In the genomic region with DNA sequence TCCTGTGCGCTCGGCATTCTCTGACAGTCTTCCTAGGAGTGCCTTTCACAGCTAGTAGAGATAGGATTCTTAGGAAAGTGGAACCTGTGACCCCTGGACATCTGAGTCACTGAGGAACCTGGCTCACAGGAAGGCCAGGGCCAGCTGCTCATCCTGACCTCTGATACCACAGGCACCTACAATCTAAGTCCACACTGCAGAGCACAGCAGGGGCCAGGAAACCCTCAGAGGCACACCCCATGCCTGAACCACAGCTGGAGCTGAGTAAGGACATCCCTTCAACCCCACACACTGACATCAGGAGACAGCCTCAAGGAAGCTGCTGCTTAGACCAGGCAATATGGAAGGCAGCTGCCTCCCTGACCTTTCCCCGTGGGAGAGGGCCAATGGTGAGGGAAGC, we compare ENCODE assay signal across 13 mouse cellular contexts. TPM values are rescaled to one million over a fixed set of nuclear protein-coding genes. Genes with fewer than 3 reads are reported as not detected.
DNase-seq lines count a peak whose midpoint lies in the region; ATAC-seq and TF ChIP-seq lines count a peak whose summit lies in the region.
"Had no signal": no experiment of that assay in that cellular context is flagged by ENCODE, and none has a peak within 500 bp of the region (broad histone marks: within the 10 kb centered on the region; RNA-seq: fewer than 3 reads in every experiment).

No protein-coding gene starts in this region.

- peaks cover 64% of the 10 kb centered on the region for H3K36me3 ChIP-seq in embryonic facial prominence, embryonic 12.5 days
- H3K36me3 ChIP-seq in embryonic facial prominence, embryonic 10.5 days (replicated peaks): peaks cover 94% of the 10 kb centered on the region
- H3K36me3 ChIP-seq in lung, embryonic 14.5 days (ENCODE audit: insufficient read depth): peaks cover 79% of the 10 kb centered on the region
- H3K36me3 ChIP-seq in myocyte (ENCODE audit: control insufficient read depth, insufficient read depth): peaks cover 15% of the 10 kb centered on the region
- peaks cover 60% of the 10 kb centered on the region for H3K36me3 ChIP-seq in forebrain, embryonic 13.5 days (ENCODE audit: poor library complexity, severe bottlenecking)
- H3K36me3 ChIP-seq: neural tube, embryonic 15.5 days had no signal

- H3ac ChIP-seq in myocyte (ENCODE audit: control insufficient read depth, insufficient read length): no peak overlapping the region

- no peak for TF ChIP-seq POLR2A in myocyte (IDR thresholded peaks at IDR 0.05; ENCODE audit: insufficient read length, low read depth)

- no peaks in the 10 kb centered on the region for H3K27me3 ChIP-seq in embryonic facial prominence, embryonic 12.5 days
- H3K27me3 ChIP-seq in embryonic facial prominence, embryonic 10.5 days (replicated peaks; ENCODE audit: low read depth, poor library complexity, severe bottlenecking): no peaks in the 10 kb centered on the region
- no peaks in the 10 kb centered on the region for H3K27me3 ChIP-seq in lung, embryonic 14.5 days (ENCODE audit: insufficient read depth, low read length)
- no peaks in the 10 kb centered on the region for H3K27me3 ChIP-seq in myocyte (ENCODE audit: control insufficient read depth, insufficient read depth, insufficient read length)
- no peaks in the 10 kb centered on the region for H3K27me3 ChIP-seq in forebrain, embryonic 13.5 days
- H3K27me3 ChIP-seq: limb, embryonic 15.5 days; neural tube, embryonic 15.5 days had no signal

- H3K4me3 ChIP-seq in embryonic facial prominence, embryonic 12.5 days: no peak overlapping the region
- no peak overlapping the region for H3K4me3 ChIP-seq in embryonic facial prominence, embryonic 10.5 days
- no peak overlapping the region for H3K4me3 ChIP-seq in lung, embryonic 14.5 days (ENCODE audit: low read depth, low read length)
- no peak overlapping the region for H3K4me3 ChIP-seq in myocyte
- H3K4me3 ChIP-seq in forebrain, embryonic 13.5 days: no peak overlapping the region
- H3K4me3 ChIP-seq: limb, embryonic 15.5 days; neural tube, embryonic 15.5 days had no signal

- H3K9ac ChIP-seq in embryonic facial prominence, embryonic 12.5 days: no peak overlapping the region
- no peak overlapping the region for H3K9ac ChIP-seq in lung, embryonic 14.5 days
- no peak overlapping the region for H3K9ac ChIP-seq in forebrain, embryonic 13.5 days
- H3K9ac ChIP-seq: limb, embryonic 15.5 days; neural tube, embryonic 15.5 days had no signal

- H3K27ac ChIP-seq in embryonic facial prominence, embryonic 12.5 days: peak overlapping the region; percentile 19; the same call in 1 of the 2 replicates
- H3K27ac ChIP-seq in embryonic facial prominence, embryonic 10.5 days (replicated peaks): no peak overlapping the region; the same call in 1 of the 2 replicates
- H3K27ac ChIP-seq in lung, embryonic 14.5 days (ENCODE audit: low read depth): peak overlapping the region; percentile 38; the same call in 1 of the 2 replicates
- H3K27ac ChIP-seq in forebrain, embryonic 13.5 days: no peak overlapping the region; the same call in 1 of the 2 replicates
- H3K27ac ChIP-seq: limb, embryonic 15.5 days; neural tube, embryonic 15.5 days had no signal

- H3K4me2 ChIP-seq in embryonic facial prominence, embryonic 12.5 days (replicated peaks): no peak overlapping the region
- no peak overlapping the region for H3K4me2 ChIP-seq in lung, embryonic 14.5 days
- no peak overlapping the region for H3K4me2 ChIP-seq in myocyte (ENCODE audit: low read depth)
- no peak overlapping the region for H3K4me2 ChIP-seq in forebrain, embryonic 13.5 days
- H3K4me2 ChIP-seq: limb, embryonic 15.5 days; neural tube, embryonic 15.5 days had no signal

- no peak for DNase-seq in embryonic facial prominence, embryonic 10.5 days (ENCODE audit: low spot score)
- no peak for DNase-seq in lung, embryonic 14.5 days
- no peak for DNase-seq in lung, postnatal 36 days
- DNase-seq in kidney, adult 9 months: peak; percentile 64
- no peak for DNase-seq in urinary bladder, postnatal 4 days (ENCODE audit: low spot score in 2 of 2)
- DNase-seq: right cerebral cortex, postnatal 14 days had no signal

- no peaks in the 10 kb centered on the region for H3K79me2 ChIP-seq in myocyte (ENCODE audit: control insufficient read depth, insufficient read depth)

- TF ChIP-seq CTCF in lung, embryonic 14.5 days (IDR thresholded peaks at IDR 0.05; ENCODE audit: low read depth): no peak

- WGBS in embryonic facial prominence, embryonic 12.5 days: 87% methylated on average over 3 of the region's 3 CpGs
- WGBS in embryonic facial prominence, embryonic 10.5 days: 83% methylated on average over 3 of the region's 3 CpGs
- 86% methylated on average over 3 of the region's 3 CpGs for WGBS in lung, embryonic 14.5 days
- WGBS in forebrain, embryonic 13.5 days: 80% methylated on average over 3 of the region's 3 CpGs

- ATAC-seq in embryonic facial prominence, embryonic 12.5 days (ENCODE audit: insufficient number of reproducible peaks, insufficient read depth, low FRiP score, low TSS enrichment): no peak
- ATAC-seq in lung, embryonic 14.5 days (ENCODE audit: insufficient read depth): no peak
- ATAC-seq in forebrain, embryonic 13.5 days: no peak
- ATAC-seq: hindbrain, embryonic 16.5 days; midbrain, embryonic 16.5 days had no signal

- H3K9me3 ChIP-seq in embryonic facial prominence, embryonic 12.5 days: no peaks in the 10 kb centered on the region
- H3K9me3 ChIP-seq in embryonic facial prominence, embryonic 10.5 days: no peaks in the 10 kb centered on the region
- no peaks in the 10 kb centered on the region for H3K9me3 ChIP-seq in lung, embryonic 14.5 days (ENCODE audit: low read depth, low read length)
- no peaks in the 10 kb centered on the region for H3K9me3 ChIP-seq in forebrain, embryonic 13.5 days (replicated peaks)
- H3K9me3 ChIP-seq: limb, embryonic 15.5 days; neural tube, embryonic 15.5 days had no signal

- H3K4me1 ChIP-seq in embryonic facial prominence, embryonic 12.5 days: peaks cover 35% of the 10 kb centered on the region
- H3K4me1 ChIP-seq in embryonic facial prominence, embryonic 10.5 days: peaks cover 50% of the 10 kb centered on the region
- H3K4me1 ChIP-seq in lung, embryonic 14.5 days (ENCODE audit: insufficient read depth): no peaks in the 10 kb centered on the region
- peaks cover 21% of the 10 kb centered on the region for H3K4me1 ChIP-seq in forebrain, embryonic 13.5 days

TF ChIP-seq in myocyte, 11 proteins besides CTCF, POLR2A, EP300 and RAD21:
- TF ChIP-seq MYOD1 (IDR thresholded peaks at IDR 0.05; ENCODE audit: control insufficient read depth in 1 of 3, insufficient read length in 2 of 3, low read depth in 2 of 3) (peak in 2 of 3 experiments; percentile 6 to 61), MYOG (IDR thresholded peaks at IDR 0.05; ENCODE audit: control insufficient read depth in 1 of 3, insufficient read depth in 1 of 3, insufficient read length in 2 of 3, low read depth in 2 of 3) (peak in 1 of 3 experiments; percentile 22), CEBPB (IDR thresholded peaks at IDR 0.05; ENCODE audit: insufficient read depth, poor library complexity, severe bottlenecking) (no peak), TCF12 (IDR thresholded peaks at IDR 0.05; ENCODE audit: insufficient read depth, poor library complexity, severe bottlenecking) (no peak)

RNA-seq across cellular contexts. Expression of gene Lrp5, which starts 40.6 kb away (rescaled TPM):
- polyA plus RNA-seq in embryonic facial prominence, embryonic 12.5 days (2016; fragmentation: Nextera tagmentation; extraction: Ambion mirVana): 7.1 and 7.9 TPM in 2 replicates
- polyA plus RNA-seq in embryonic facial prominence, embryonic 10.5 days (2016; fragmentation: Nextera tagmentation; extraction: Ambion mirVana): 5.5 and 5.6 TPM in 2 replicates
- polyA plus RNA-seq in lung, embryonic 14.5 days (2014; fragmentation: Nextera tagmentation; extraction: Ambion mirVana): 9.3 and 11.4 TPM in 2 replicates
- polyA plus RNA-seq in myocyte (2012; fragmentation: generic; extraction: Trizol): 42.5 TPM
- polyA plus RNA-seq in forebrain, embryonic 13.5 days (2015; fragmentation: Nextera tagmentation; extraction: Ambion mirVana): 2.0 and 2.2 TPM in 2 replicates

Comparison
In these comparisons a context has a peak if more than half of its experiments do, and no peak if none do; other contexts are left out.
1. H3K27ac ChIP-seq: peak in embryonic facial prominence, embryonic 12.5 days (single experiment) and lung, embryonic 14.5 days (single experiment); none in embryonic facial prominence, embryonic 10.5 days (single experiment) and forebrain, embryonic 13.5 days (single experiment).